Mouse (Mus musculus): Measurements from ENCODE around the gene Prss43. TPM values are rescaled to one million over a fixed set of nuclear protein-coding genes. Genes with fewer than 3 reads are reported as not detected.

Prss43 gene
- total and polyA plus RNA-seq, 2 experiments from 2014 or later = not detected

DNA sequence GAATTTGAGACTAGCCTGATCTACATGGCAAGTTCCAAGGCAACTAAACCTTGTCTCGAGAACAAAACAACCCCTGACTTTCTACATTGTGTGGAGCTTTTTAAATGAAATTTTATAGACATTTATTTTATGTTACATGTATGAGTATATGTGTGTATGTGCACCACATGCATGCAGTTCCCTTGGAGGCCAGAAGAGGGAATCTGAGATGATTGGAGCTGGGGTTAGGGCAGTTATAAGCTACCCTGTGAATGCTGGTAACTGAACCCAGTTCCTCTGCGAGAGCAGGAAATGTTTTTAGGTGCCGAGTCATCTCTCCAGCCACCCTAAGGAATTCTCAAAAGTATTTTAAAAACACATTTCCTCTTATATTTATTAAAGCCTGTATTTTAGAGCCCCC lies 38.3 kb upstream of the Prss43 start:
- no peak overlapping the region for H3K4me3 ChIP-seq (ENCODE audit: low read depth, low read length)
- H3K27me3 ChIP-seq (ENCODE audit: insufficient read depth, low read length) = no peaks in the 10 kb centered on the region
- no peak for TF ChIP-seq CTCF (IDR thresholded peaks at IDR 0.05; ENCODE audit: low read depth)
- no peaks in the 10 kb centered on the region for H3K36me3 ChIP-seq (ENCODE audit: insufficient read depth)
- no peak for ATAC-seq
- H3K9me3 ChIP-seq (ENCODE audit: low read length) = no peaks in the 10 kb centered on the region
- no peaks in the 10 kb centered on the region for H3K4me1 ChIP-seq (ENCODE audit: insufficient read depth)
- WGBS = 91% methylated on average over 3 of the region's 3 CpGs
- no peak overlapping the region for H3K27ac ChIP-seq (ENCODE audit: low read depth, low read length)
- H3K4me2 ChIP-seq (ENCODE audit: low read depth) = no peak overlapping the region
- DNase-seq = no peak
- H3K9ac ChIP-seq = no peak overlapping the region

DNA sequence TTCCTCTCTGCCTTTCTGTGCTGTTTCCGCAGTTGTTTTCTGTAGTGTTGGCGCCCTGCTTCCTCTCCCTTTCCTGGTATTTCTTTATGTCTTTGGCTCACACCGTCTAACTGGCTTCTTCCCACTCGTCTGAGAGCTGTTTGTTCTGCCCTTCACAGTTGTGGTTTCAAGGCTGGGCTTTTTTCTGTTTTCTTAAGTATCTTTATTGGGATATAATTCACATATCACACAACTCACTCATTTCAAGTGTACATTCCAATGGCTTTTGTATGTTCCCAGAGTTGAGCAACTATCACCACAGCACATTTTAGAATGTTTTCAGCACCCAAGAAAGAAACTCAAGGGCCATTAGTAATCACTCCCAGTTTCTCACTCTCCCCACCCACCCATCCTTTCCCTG lies 36.0 kb upstream of the Prss43 start:
- H3K9ac ChIP-seq = no peak overlapping the region
- no peaks in the 10 kb centered on the region for H3K9me3 ChIP-seq (ENCODE audit: low read length)
- H3K36me3 ChIP-seq (ENCODE audit: insufficient read depth) = no peaks in the 10 kb centered on the region
- no peak for ATAC-seq
- no peak overlapping the region for H3K4me2 ChIP-seq (ENCODE audit: low read depth)
- WGBS = 67% methylated on average over 4 of the region's 4 CpGs
- DNase-seq = no peak
- H3K27ac ChIP-seq (ENCODE audit: low read depth, low read length) = no peak overlapping the region
- no peak for TF ChIP-seq CTCF (IDR thresholded peaks at IDR 0.05; ENCODE audit: low read depth)
- H3K4me3 ChIP-seq (ENCODE audit: low read depth, low read length) = no peak overlapping the region
- H3K27me3 ChIP-seq (ENCODE audit: insufficient read depth, low read length) = no peaks in the 10 kb centered on the region
- no peaks in the 10 kb centered on the region for H3K4me1 ChIP-seq (ENCODE audit: insufficient read depth)

DNA sequence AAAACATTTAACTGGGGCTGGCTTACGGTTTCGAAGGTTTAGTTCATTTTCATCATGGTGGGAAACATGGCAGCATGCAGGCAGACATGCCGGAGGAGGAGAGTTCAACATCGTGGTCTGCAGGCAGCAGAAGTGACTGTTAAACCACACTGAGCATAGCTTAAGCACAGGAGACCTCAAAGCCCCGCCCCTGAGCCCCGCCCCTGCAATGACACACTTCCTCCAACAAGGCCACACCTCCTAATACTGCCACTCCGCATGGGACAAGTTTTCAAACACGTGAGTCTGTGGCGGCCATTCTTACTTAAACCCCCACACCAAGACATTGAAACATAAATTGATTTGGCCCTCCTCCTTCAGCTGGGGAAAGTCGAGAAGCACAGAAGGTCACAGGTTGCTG lies 29.5 kb upstream of the Prss43 start:
- no peak overlapping the region for H3K9ac ChIP-seq
- no peak overlapping the region for H3K27ac ChIP-seq (ENCODE audit: low read depth, low read length)
- no peak for ATAC-seq
- no peaks in the 10 kb centered on the region for H3K36me3 ChIP-seq (ENCODE audit: insufficient read depth)
- no peak for DNase-seq
- 90% methylated on average over 10 of the region's 10 CpGs for WGBS
- no peaks in the 10 kb centered on the region for H3K27me3 ChIP-seq (ENCODE audit: insufficient read depth, low read length)
- no peak overlapping the region for H3K4me3 ChIP-seq (ENCODE audit: low read depth, low read length)
- H3K9me3 ChIP-seq (ENCODE audit: low read length) = no peaks in the 10 kb centered on the region
- H3K4me2 ChIP-seq (ENCODE audit: low read depth) = no peak overlapping the region
- H3K4me1 ChIP-seq (ENCODE audit: insufficient read depth) = no peaks in the 10 kb centered on the region
- TF ChIP-seq CTCF (IDR thresholded peaks at IDR 0.05; ENCODE audit: low read depth) = no peak

DNA sequence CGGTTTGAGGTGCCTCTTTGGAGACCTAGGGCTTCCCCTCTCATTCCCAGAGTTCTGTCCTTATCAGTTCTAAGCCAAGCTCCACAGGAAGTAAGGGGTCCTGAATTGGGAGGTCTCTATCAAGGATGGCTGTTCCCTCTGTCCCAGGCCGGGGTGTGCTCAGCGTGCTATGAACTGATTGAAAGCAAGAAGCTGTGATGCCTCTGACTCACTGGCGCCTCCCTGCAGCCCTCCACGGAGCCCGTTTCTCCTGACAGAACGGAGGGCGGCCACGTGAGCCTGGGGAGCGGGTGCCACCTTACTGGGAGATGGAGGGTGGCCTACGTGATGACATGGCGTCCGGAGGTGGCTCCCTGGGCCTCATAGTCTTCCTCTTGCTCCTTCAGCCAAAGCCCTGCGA lies 28.6 kb upstream of the Prss43 start, which contains the start of gene Prss42:
Gene Prss42 (plus strand): TSS at position 301 of the 400 bp plus-strand sequence.
- H3K9ac ChIP-seq = no peak within 1 kb of the TSS
- H3K27me3 ChIP-seq (ENCODE audit: insufficient read depth, low read length) = no peaks in the 10 kb centered on the region
- WGBS = 92% methylated on average over 14 of the region's 14 CpGs
- no peak for DNase-seq
- TF ChIP-seq CTCF (IDR thresholded peaks at IDR 0.05; ENCODE audit: low read depth) = no peak
- H3K4me2 ChIP-seq (ENCODE audit: low read depth) = no peak within 1 kb of the TSS
- H3K4me3 ChIP-seq (ENCODE audit: low read depth, low read length) = no peak within 1 kb of the TSS
- H3K9me3 ChIP-seq (ENCODE audit: low read length) = no peaks in the 10 kb centered on the region
- H3K36me3 ChIP-seq (ENCODE audit: insufficient read depth) = no peaks in the 10 kb centered on the region
- no peak for ATAC-seq
- no peaks in the 10 kb centered on the region for H3K4me1 ChIP-seq (ENCODE audit: insufficient read depth)
- H3K27ac ChIP-seq (ENCODE audit: low read depth, low read length) = no peak within 1 kb of the TSS

GRCm38 (mm10) chr9:110800834-110801479 lies 25.5 kb upstream of the Prss43 start:
- DNase-seq (no peak), ATAC-seq (no peak)
- Histone ChIP-seq H3K36me3 (ENCODE audit: insufficient read depth) (no peaks in the 10 kb centered on the region), H3K4me2 (ENCODE audit: low read depth) (no peak overlapping the region), H3K27me3 (ENCODE audit: insufficient read depth, low read length) (no peaks in the 10 kb centered on the region), H3K4me1 (ENCODE audit: insufficient read depth) (no peaks in the 10 kb centered on the region), H3K9ac (no peak overlapping the region), H3K4me3 (ENCODE audit: low read depth, low read length) (no peak overlapping the region), H3K27ac (ENCODE audit: low read depth, low read length) (no peak overlapping the region), H3K9me3 (ENCODE audit: low read length) (no peaks in the 10 kb centered on the region)
- 91% methylated on average over 8 of the region's 8 CpGs for WGBS
- TF ChIP-seq CTCF (IDR thresholded peaks at IDR 0.05; ENCODE audit: low read depth) = no peak

- TF ChIP-seq CTCF (IDR thresholded peaks at IDR 0.05; ENCODE audit: low read depth) = no peak
- Histone ChIP-seq H3K27me3 (ENCODE audit: insufficient read depth, low read length) (no peaks in the 10 kb centered on the region), H3K4me2 (ENCODE audit: low read depth) (no peak overlapping the region), H3K27ac (ENCODE audit: low read depth, low read length) (no peak overlapping the region), H3K9ac (no peak overlapping the region), H3K9me3 (ENCODE audit: low read length) (no peaks in the 10 kb centered on the region), H3K4me1 (ENCODE audit: insufficient read depth) (no peaks in the 10 kb centered on the region), H3K36me3 (ENCODE audit: insufficient read depth) (no peaks in the 10 kb centered on the region), H3K4me3 (ENCODE audit: low read depth, low read length) (no peak overlapping the region)
- ATAC-seq (no peak), DNase-seq (no peak)
- 73% methylated on average over 4 of the region's 4 CpGs for WGBS
Observed at GRCm38 (mm10) chr9:110803294-110803693, 23.2 kb upstream of the Prss43 start.

- Histone ChIP-seq H3K9ac (no peak overlapping the region), H3K9me3 (ENCODE audit: low read length) (no peaks in the 10 kb centered on the region), H3K27ac (ENCODE audit: low read depth, low read length) (no peak overlapping the region), H3K4me3 (ENCODE audit: low read depth, low read length) (no peak overlapping the region), H3K36me3 (ENCODE audit: insufficient read depth) (no peaks in the 10 kb centered on the region), H3K4me1 (ENCODE audit: insufficient read depth) (no peaks in the 10 kb centered on the region), H3K4me2 (ENCODE audit: low read depth) (no peak overlapping the region), H3K27me3 (ENCODE audit: insufficient read depth, low read length) (no peaks in the 10 kb centered on the region)
- peak; percentile 5 for DNase-seq
- no peak for ATAC-seq
- 71% methylated on average over 4 of the region's 4 CpGs for WGBS
- no peak for TF ChIP-seq CTCF (IDR thresholded peaks at IDR 0.05; ENCODE audit: low read depth)
Observed at GRCm38 (mm10) chr9:110810051-110810450, 16.4 kb upstream of the Prss43 start.
